Mouse (Mus musculus): ENCODE results near the gene Entpd7. TPM values are rescaled to one million over a fixed set of nuclear protein-coding genes. Genes with fewer than 3 reads are reported as not detected.

Entpd7 gene
- polyA plus RNA-seq, 1 experiment from 2014 or later, result 10.2 TPM

DNA sequence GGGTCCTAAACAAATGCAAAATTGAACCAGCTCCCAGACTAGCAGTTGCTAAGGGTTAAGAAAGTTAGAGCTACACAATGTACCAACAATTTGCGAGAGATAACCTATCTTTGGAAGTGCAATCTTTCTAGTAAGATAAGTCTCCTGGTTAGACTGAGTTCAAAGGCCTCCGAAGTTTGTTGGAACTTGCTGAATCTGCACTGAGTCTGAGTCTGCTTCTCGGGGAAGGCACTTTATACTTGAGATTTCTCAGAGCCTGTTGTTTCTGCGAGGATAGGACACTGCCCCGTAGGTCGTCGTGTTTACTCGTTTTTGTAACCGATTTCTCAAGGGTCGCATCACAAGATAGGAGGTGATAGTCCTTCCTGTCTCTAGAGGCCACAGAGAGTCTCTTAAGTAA is 86.0 kb downstream of the Entpd7 start:
- WGBS, result 71% methylated on average over 10 of the region's 10 CpGs
- Histone ChIP-seq H3K36me3 (no peaks in the 10 kb centered on the region), H3K27me3 (no peaks in the 10 kb centered on the region), H3K9me3 (replicated peaks) (no peaks in the 10 kb centered on the region), H3K9ac (no peak overlapping the region), H3K27ac (replicated peaks) (no peak overlapping the region), H3K4me1 (no peaks in the 10 kb centered on the region), H3K4me3 (replicated peaks) (no peak overlapping the region), H3K4me2 (replicated peaks) (no peak overlapping the region)
- no peak for ATAC-seq (ENCODE audit: insufficient number of reproducible peaks, low FRiP score, low TSS enrichment, low read depth)

DNA sequence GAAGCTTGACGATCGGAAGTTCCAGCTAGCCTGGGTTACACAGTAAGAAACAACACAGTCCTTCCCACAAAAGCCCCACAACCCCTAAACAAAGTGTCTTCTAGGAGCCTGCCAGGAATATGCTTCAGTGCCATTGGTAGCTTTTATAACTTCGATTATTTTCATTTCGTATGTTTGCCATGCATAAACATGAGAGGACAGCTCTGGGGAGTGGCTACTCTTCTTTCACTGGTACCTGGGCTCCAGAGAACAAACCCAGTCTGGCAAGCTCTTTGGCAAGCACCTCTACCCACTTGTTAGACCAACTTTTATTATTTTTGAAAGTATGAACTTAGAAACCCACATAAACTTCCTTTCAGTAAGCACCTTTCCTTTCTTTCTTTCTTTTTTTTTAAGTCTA is 87.1 kb downstream of the Entpd7 start:
- no peaks in the 10 kb centered on the region for H3K9me3 ChIP-seq (replicated peaks)
- no peaks in the 10 kb centered on the region for H3K36me3 ChIP-seq
- H3K27me3 ChIP-seq, result no peaks in the 10 kb centered on the region
- 70% methylated on average over 4 of the region's 4 CpGs for WGBS
- H3K27ac ChIP-seq (replicated peaks), result no peak overlapping the region
- no peak overlapping the region for H3K9ac ChIP-seq
- H3K4me3 ChIP-seq (replicated peaks), result no peak overlapping the region
- ATAC-seq (ENCODE audit: insufficient number of reproducible peaks, low FRiP score, low TSS enrichment, low read depth), result no peak
- no peaks in the 10 kb centered on the region for H3K4me1 ChIP-seq
- H3K4me2 ChIP-seq (replicated peaks), result no peak overlapping the region

DNA sequence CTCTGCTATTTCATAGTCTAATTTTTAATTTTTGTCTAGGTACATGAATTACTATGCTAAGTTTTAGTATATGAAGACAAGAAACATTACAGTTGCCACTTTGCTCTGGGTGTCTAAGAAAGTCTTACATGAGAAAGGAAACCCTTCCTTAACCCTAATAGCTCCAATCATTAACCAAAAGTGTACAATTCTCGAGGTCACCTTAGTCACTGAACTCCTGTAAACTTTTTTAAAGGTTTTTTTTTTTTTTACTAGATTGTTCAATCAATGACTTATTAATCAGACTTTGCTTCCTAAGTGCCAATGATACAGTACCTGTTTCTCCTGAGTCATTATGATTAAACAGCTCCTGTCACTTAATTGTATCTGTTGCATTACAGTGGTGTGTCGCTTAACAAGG is 87.8 kb downstream of the Entpd7 start:
- H3K4me3 ChIP-seq (replicated peaks), result no peak overlapping the region
- H3K4me2 ChIP-seq (replicated peaks), result no peak overlapping the region
- H3K9ac ChIP-seq, result no peak overlapping the region
- H3K27me3 ChIP-seq, result no peaks in the 10 kb centered on the region
- H3K36me3 ChIP-seq, result no peaks in the 10 kb centered on the region
- H3K9me3 ChIP-seq (replicated peaks), result no peaks in the 10 kb centered on the region
- no peak overlapping the region for H3K27ac ChIP-seq (replicated peaks)
- WGBS, result 68% methylated on average over 2 of the region's 2 CpGs
- no peaks in the 10 kb centered on the region for H3K4me1 ChIP-seq
- no peak for ATAC-seq (ENCODE audit: insufficient number of reproducible peaks, low FRiP score, low TSS enrichment, low read depth)

DNA sequence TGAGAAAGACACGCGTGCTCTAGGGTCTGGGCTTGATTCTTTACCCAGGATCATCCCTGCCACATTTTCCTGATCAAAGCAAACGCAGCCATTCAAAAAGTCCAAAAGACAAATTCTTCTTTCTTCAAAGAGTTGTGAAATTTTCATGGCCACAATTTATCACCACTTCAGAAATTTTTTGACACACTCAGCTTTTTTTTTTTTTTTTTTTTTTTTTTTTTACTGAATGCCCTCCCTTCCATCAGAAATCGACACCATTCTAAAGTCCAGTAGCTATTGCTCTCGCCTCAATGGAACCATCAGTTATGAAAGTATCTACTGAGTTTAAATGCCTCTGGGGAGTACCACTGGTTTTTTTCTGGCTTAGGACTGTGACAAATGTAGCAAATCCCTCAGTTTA is 90.9 kb downstream of the Entpd7 start:
- Histone ChIP-seq H3K9ac (no peak overlapping the region), H3K9me3 (replicated peaks) (no peaks in the 10 kb centered on the region), H3K27ac (replicated peaks) (no peak overlapping the region), H3K27me3 (no peaks in the 10 kb centered on the region), H3K4me1 (no peaks in the 10 kb centered on the region), H3K4me3 (replicated peaks) (no peak overlapping the region), H3K4me2 (replicated peaks) (no peak overlapping the region), H3K36me3 (no peaks in the 10 kb centered on the region)
- 60% methylated on average over 5 of the region's 5 CpGs for WGBS
- ATAC-seq (ENCODE audit: insufficient number of reproducible peaks, low FRiP score, low TSS enrichment, low read depth), result no peak

DNA sequence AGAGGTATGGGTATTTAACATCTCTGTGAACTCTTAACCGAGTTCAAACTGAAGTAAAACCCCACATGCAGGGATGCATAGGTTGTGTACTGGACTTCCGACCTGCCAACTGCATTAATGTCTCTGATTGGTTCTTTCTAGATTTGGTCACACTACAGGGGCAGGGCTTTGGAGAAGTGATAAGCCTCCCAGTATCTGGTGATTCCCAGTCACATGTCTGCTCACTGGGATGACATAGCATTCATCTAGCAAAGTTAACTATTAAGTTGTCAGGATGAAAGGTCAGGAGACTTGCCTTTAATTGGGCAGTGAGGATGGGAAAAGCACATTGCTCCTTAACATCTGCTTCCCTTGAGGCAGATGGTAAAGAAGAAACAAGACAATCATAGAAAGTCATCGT is 92.5 kb downstream of the Entpd7 start, which contains the start of gene Abcc2:
Gene Abcc2, plus strand, starts transcription at position 213 of the 400 bp plus-strand sequence.
- Histone ChIP-seq H3K27me3 (no peaks in the 10 kb centered on the region), H3K9ac (no peak within 1 kb of the TSS), H3K4me1 (no peaks in the 10 kb centered on the region), H3K36me3 (no peaks in the 10 kb centered on the region), H3K9me3 (replicated peaks) (no peaks in the 10 kb centered on the region), H3K4me3 (replicated peaks) (no peak within 1 kb of the TSS), H3K4me2 (replicated peaks) (no peak within 1 kb of the TSS), H3K27ac (replicated peaks) (no peak within 1 kb of the TSS)
- whole genome bisulfite sequencing, result 75% methylated on average over 3 of the region's 3 CpGs
- no peak for ATAC-seq (ENCODE audit: insufficient number of reproducible peaks, low FRiP score, low TSS enrichment, low read depth)

Other genes starting within 250 kb of the Entpd7 start
- gene Cnnm1, start 249.2 kb upstream of the Entpd7 start, polyA plus RNA-seq (2015; fragmentation: Nextera tagmentation; extraction: Ambion mirVana), result 3.1 and 3.5 TPM in 2 replicates
- gene Got1, start 165.1 kb upstream of the Entpd7 start, polyA plus RNA-seq (2015; fragmentation: Nextera tagmentation; extraction: Ambion mirVana), result 31.2 and 31.9 TPM in 2 replicates
- 2.7 and 3.4 TPM in 2 replicates for gene Nkx2-3, start 77.3 kb upstream of the Entpd7 start, polyA plus RNA-seq (2015; fragmentation: Nextera tagmentation; extraction: Ambion mirVana)
- gene Slc25a28, start 14.8 kb upstream of the Entpd7 start, polyA plus RNA-seq (2015; fragmentation: Nextera tagmentation; extraction: Ambion mirVana), result 17.3 and 19.5 TPM in 2 replicates
- 14.1 and 14.9 TPM in 2 replicates for gene Cutc, start 63.3 kb downstream of the Entpd7 start, polyA plus RNA-seq (2015; fragmentation: Nextera tagmentation; extraction: Ambion mirVana)
- 10.0 and 11.5 TPM in 2 replicates for gene Cox15, start 63.3 kb downstream of the Entpd7 start, polyA plus RNA-seq (2015; fragmentation: Nextera tagmentation; extraction: Ambion mirVana)
- 0.03 TPM in 1 of 2 replicates, not detected in the other for gene Abcc2, start 92.5 kb downstream of the Entpd7 start, polyA plus RNA-seq (2015; fragmentation: Nextera tagmentation; extraction: Ambion mirVana)